Mouse (Mus musculus) limb, embryonic 14.5 days (tissue): ENCODE measurements at regions not wholly inside any gene's neighbourhood (a gene's known extent, or its start where the extent isn't known, plus 50 kb on each side); places are given as distances from the start of the nearest gene placed in this dataset.

Source experiments
- ATAC-seq: fragments of 200-750 bp; cut with Nextera tagmentation; 2 replicates; pipeline ENCODE4 v1.8.0; 2017; ENCODE audit warnings: low read depth, moderate number of reproducible peaks, moderate TSS enrichment; ENCODE audit not compliant: low FRiP score
- DNase-seq: peaks from one replicate; pipeline ENCODE4 v3.0.0-alpha.2; 2015; ENCODE audit warnings: low spot score
- H3K27ac ChIP-seq: fragments of 300-500 bp; sonication (generic); replicated peaks from 2 replicates; pipeline ENCODE4 v1.5.1; 2014; ENCODE audit warnings: low read depth, mild to moderate bottlenecking, low read length, moderate library complexity, mixed read lengths
- H3K27me3 ChIP-seq: fragments of 300-500 bp; sonication (generic); 2 replicates; pipeline ENCODE4 v1.6.1; 2014; ENCODE audit warnings: low read length, mixed read lengths; ENCODE audit not compliant: control insufficient read depth, insufficient read depth
- H3K36me3 ChIP-seq: fragments of 300-500 bp; sonication (generic); 2 replicates; pipeline ENCODE4 v1.6.1; 2014; ENCODE audit warnings: mild to moderate bottlenecking, low read length, moderate library complexity, mixed read lengths; ENCODE audit not compliant: control insufficient read depth, insufficient read depth
- H3K4me1 ChIP-seq: fragments of 300-500 bp; sonication (generic); 2 replicates; pipeline ENCODE4 v1.6.1; 2014; ENCODE audit warnings: antibody characterized with exemption, low read length, mixed read lengths; ENCODE audit not compliant: control insufficient read depth, insufficient read depth
- H3K4me2 ChIP-seq: fragments of 300-500 bp; sonication (generic); replicated peaks from 2 replicates; pipeline ENCODE4 v1.6.1; 2014; ENCODE audit warnings: low read depth, mild to moderate bottlenecking, low read length, moderate library complexity; ENCODE audit not compliant: severe bottlenecking
- H3K4me3 ChIP-seq: fragments of 300-500 bp; sonication (generic); replicated peaks from 2 replicates; pipeline ENCODE4 v1.5.1; 2014; ENCODE audit warnings: low read length
- H3K9ac ChIP-seq: fragments of 300-500 bp; sonication (generic); 2 replicates; pipeline ENCODE4 v1.6.1; 2014; ENCODE audit warnings: mild to moderate bottlenecking, low read depth, low read length, moderate library complexity; ENCODE audit not compliant: severe bottlenecking
- H3K9me3 ChIP-seq: fragments of 300-500 bp; sonication (generic); 2 replicates; pipeline ENCODE4 v1.6.1; 2016; ENCODE audit warnings: low read length; ENCODE audit not compliant: control insufficient read depth
- POLR2A ChIP-seq: fragments of 200-500 bp; IDR thresholded peaks from 2 replicates; pipeline ENCODE4 v1.8.0; 2012; ENCODE audit warnings: inconsistent platforms, mild to moderate bottlenecking, moderate library complexity, borderline replicate concordance; ENCODE audit not compliant: insufficient read depth, insufficient read length; ENCODE audit errors: extremely low read depth
- WGBS: fragments of 180-500 bp; shearing (Covaris S2); extraction: QIAGEN DNeasy Blood & Tissue Kit; methylation state at CpG from one replicate; pipeline ENCODE4 v1.1.7; 2014; 5-methylcytosine and 5-hydroxymethylcytosine counted together

DNA sequence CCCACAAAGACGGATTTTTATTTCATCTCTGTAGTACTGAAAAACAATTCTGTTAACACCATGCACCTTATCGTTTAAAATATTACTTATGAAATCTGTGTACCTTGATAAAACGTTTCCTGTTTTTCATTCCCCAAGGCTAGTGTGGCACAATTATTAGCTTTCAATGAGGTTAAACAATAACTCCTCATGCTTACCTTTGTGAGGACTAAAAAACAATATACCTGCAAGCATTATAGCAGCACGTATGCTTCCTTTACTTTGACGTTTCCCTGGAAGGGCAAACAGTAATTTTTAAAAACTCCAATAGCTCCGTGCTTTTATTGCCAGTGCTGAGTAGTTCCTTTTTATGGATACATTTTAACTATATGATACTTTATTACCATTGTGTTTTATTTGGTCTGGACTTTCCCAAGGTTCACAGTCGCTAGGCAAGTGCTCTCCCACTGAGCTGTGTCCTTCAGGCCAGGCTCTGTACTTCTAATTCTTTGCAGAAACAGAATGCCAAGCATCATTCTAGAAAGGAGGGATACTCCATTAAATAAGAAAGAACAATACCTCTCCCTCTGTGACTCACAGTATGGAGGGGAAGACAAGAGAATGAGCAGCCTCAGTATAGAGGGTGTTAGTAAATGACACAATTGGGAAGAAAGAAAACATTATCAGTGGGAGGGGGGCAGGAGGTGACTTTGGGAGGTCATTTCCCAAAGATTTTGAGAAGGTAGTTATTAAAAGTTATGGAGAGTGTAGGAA, 50.0 kb upstream of the Itprid2 start:
- DNase-seq (no peak), ATAC-seq (no peak)
- TF ChIP-seq POLR2A = no peak
- no peaks in the 10 kb centered on the region for H3K27me3 ChIP-seq
- H3K9ac ChIP-seq = no peak overlapping the region
- no peaks in the 10 kb centered on the region for H3K36me3 ChIP-seq
- peaks cover 2% of the 10 kb centered on the region; the same call in 1 of the 2 replicates for H3K4me1 ChIP-seq
- no peaks in the 10 kb centered on the region for H3K9me3 ChIP-seq
- 35% methylated on average over 7 of the region's 7 CpGs for WGBS
- H3K27ac ChIP-seq = no peak overlapping the region
- no peak overlapping the region for H3K4me3 ChIP-seq
- H3K4me2 ChIP-seq = no peak overlapping the region
